Mouse (Mus musculus) pancreas, adult 10 weeks (tissue): ENCODE data around the gene Rnf148. TPM values are rescaled to one million over a fixed set of nuclear protein-coding genes. Genes with fewer than 3 reads are reported as not detected.

Source experiments
- polyA plus RNA-seq: library from polyadenylated mRNA; stranded (reverse); fragments of 350-450 nt; fragmentation: Illumina TruSeq; extraction: RNeasy Lipid Tissue Mini Kit (QIAGEN cat#74804); gene quantifications from one replicate; pipeline ENCODE4 v1.2.3, GENCODE M21; 2015; ENCODE audit warnings: low read depth, low replicate concordance; ENCODE audit not compliant: insufficient read depth

The Rnf148 gene
- not detected for polyA plus RNA-seq

DNA sequence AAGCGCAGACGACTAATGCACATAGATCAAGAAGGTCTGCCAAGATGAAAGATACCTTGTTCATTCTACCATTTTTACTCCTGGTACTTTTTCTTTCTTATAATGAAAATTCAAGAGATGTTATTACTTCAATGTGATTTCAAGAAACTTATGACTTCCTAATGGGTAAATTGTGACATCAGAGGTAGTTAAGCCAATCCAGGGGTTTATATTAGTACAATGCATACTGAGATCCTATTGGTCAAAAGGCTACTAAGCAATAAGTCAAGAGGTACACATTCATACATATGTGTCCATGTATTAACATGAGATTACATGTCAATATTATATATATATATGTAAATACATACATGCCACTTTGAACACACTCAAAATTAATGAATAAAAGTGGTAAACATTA is at the start of gene Rnf148:
Rnf148 (minus strand) TSS at position 101 of the 400 bp plus-strand sequence.

DNA sequence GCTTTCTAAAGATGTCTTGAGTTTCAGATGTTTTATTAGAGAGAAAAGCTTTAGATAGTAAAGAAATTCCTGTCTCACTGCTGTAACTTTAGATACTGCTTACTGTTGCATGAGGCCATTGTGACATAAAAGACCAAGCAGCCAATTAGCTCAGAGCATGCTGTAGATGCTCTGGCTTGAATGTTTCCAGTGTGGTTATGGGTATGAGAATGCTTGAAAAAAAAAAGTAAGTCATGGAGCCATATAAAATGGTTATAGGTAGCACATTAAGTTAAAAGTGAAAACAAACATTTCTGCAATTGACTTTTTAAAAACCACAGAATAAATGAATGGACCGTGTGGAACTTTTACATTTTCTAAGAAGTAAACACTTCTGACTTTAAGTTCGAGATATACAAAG is 4.7 kb downstream of the Rnf148 start, which contains the start of gene Rnf133:
Rnf133 (minus strand) TSS at position 101 of the 400 bp plus-strand sequence.

Other genes with a start within 250 kb of the Rnf148 start
- gene Rnf133, start 4.8 kb downstream of the Rnf148 start, polyA plus RNA-seq = not detected
- gene Cadps2, start 184.3 kb upstream of the Rnf148 start, polyA plus RNA-seq = 2.8 TPM